Mouse (Mus musculus) midbrain, embryonic 14.5 days (tissue): ENCODE measurements around the gene Trib2. TPM values are rescaled to one million over a fixed set of nuclear protein-coding genes. Genes with fewer than 3 reads are reported as not detected.

Experiments used
- ATAC-seq: fragments of 200-750 bp; cut with Nextera tagmentation; 2 replicates; pipeline ENCODE4 v1.8.0; 2017; ENCODE audit warnings: moderate number of reproducible peaks, moderate library complexity; ENCODE audit not compliant: low FRiP score, low TSS enrichment
- DNase-seq: peaks from one replicate; pipeline ENCODE4 v3.0.0-alpha.2; 2015
- H3K27ac ChIP-seq: fragments of 300-500 bp; sonication (generic); replicated peaks from 2 replicates; pipeline ENCODE4 v1.5.1; 2014; ENCODE audit warnings: mild to moderate bottlenecking, low read depth, low read length, moderate library complexity
- H3K27me3 ChIP-seq: fragments of 300-500 bp; sonication (generic); 2 replicates; pipeline ENCODE4 v1.6.1; 2014; ENCODE audit warnings: low read length, control low read depth, mixed read lengths; ENCODE audit not compliant: control insufficient read depth, insufficient read depth
- H3K36me3 ChIP-seq: fragments of 300-500 bp; sonication (generic); 2 replicates; pipeline ENCODE4 v1.6.1; 2014; ENCODE audit warnings: low read length, control low read depth; ENCODE audit not compliant: control insufficient read depth, insufficient read depth
- H3K4me1 ChIP-seq: fragments of 300-500 bp; sonication (generic); 2 replicates; pipeline ENCODE4 v1.6.1; 2014; ENCODE audit warnings: mild to moderate bottlenecking, antibody characterized with exemption, low read length, control low read depth; ENCODE audit not compliant: control insufficient read depth, insufficient read depth
- H3K4me2 ChIP-seq: fragments of 300-500 bp; sonication (generic); 2 replicates; pipeline ENCODE4 v1.6.1; 2014; ENCODE audit warnings: mild to moderate bottlenecking, low read length, moderate library complexity
- H3K4me3 ChIP-seq: fragments of 300-500 bp; sonication (generic); replicated peaks from 2 replicates; pipeline ENCODE4 v1.5.1; 2014; ENCODE audit warnings: low read depth, low read length
- H3K9ac ChIP-seq: fragments of 300-500 bp; sonication (generic); replicated peaks from 2 replicates; pipeline ENCODE4 v1.6.1; 2014; ENCODE audit warnings: mild to moderate bottlenecking, low read length, moderate library complexity
- H3K9me3 ChIP-seq: fragments of 300-500 bp; sonication (generic); 2 replicates; pipeline ENCODE4 v1.6.1; 2016; ENCODE audit warnings: low read length, control low read depth, mixed read lengths; ENCODE audit not compliant: control insufficient read depth
- WGBS: fragments of 180-500 bp; shearing (Covaris S2); extraction: QIAGEN DNeasy Blood & Tissue Kit; methylation state at CpG from one replicate; pipeline ENCODE4 v1.1.7; 2014; 5-methylcytosine and 5-hydroxymethylcytosine counted together
- polyA plus RNA-seq: library from polyadenylated mRNA; unstranded; fragments of >200 nt; fragmentation: Nextera tagmentation; extraction: Ambion mirVana; gene quantifications from 2 replicates; pipeline ENCODE4 v1.2.1, GENCODE M21; 2014

Gene Trib2
- polyA plus RNA-seq, 1 experiment from 2014 or later, result 167 TPM

DNA sequence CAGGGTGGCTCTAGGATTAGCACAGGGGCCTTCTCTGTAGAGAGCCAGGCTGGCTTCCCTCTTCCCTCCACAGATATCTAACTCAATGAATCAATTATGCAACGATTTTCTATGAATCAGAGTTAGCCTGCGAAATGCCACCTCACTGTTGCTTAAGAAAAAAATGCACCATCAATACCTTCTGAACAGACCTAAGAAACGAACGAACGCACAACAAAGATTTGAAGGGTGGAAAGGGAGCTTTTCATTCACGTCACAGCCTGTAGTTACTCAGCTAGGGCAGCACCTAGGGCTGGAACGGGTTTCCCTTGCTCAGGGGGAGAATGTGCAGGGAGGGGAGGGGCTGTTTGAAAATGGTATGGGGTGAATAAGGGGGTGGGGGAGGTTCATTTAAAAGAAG lies 5.8 kb downstream of the Trib2 start:
- Histone ChIP-seq H3K9me3 (no peaks in the 10 kb centered on the region), H3K9ac (peak overlapping the region; percentile 99), H3K4me2 (peak overlapping the region; percentile 78), H3K27me3 (no peaks in the 10 kb centered on the region), H3K27ac (peak overlapping the region; percentile 98), H3K4me1 (peaks cover 29% of the 10 kb centered on the region), H3K36me3 (peaks cover 33% of the 10 kb centered on the region), H3K4me3 (peak overlapping the region; percentile 93)
- WGBS, result 9% methylated on average over 7 of the region's 7 CpGs
- DNase-seq (peak; percentile 38), ATAC-seq (no peak)

DNA sequence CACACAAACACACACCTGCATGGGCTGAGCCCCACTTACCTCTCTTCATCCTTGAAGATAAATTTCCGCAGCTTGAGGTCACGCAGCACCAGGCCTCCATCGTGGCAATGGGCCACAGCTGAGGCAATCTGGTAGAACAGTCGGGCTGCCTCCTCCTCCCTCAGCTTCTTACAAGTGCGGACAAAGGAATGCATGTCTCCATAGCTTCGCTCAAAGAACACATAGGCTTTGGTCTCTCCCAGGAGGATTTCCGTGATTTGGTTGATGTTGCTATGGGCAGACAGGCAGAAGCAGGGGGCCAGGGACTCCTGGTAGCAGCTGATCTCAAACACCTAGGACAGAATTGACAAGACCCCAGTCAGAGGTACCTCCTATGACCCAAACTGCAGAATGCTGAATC lies 7.1 kb downstream of the Trib2 start:
- WGBS, result 40% methylated on average over 7 of the region's 7 CpGs
- peak overlapping the region; percentile 78 for H3K4me2 ChIP-seq
- H3K4me1 ChIP-seq, result peaks cover 38% of the 10 kb centered on the region
- 0 out of 2 replicates have a peak overlapping the region, but pooled peaks have one; percentile 2 for H3K27ac ChIP-seq
- H3K27me3 ChIP-seq, result no peaks in the 10 kb centered on the region
- peak overlapping the region; percentile 40; the same call in 1 of the 2 replicates for H3K9ac ChIP-seq
- ATAC-seq, result no peak
- no peaks in the 10 kb centered on the region for H3K9me3 ChIP-seq
- peak; percentile 51 for DNase-seq
- peak overlapping the region; percentile 93 for H3K4me3 ChIP-seq
- H3K36me3 ChIP-seq, result peaks cover 46% of the 10 kb centered on the region

DNA sequence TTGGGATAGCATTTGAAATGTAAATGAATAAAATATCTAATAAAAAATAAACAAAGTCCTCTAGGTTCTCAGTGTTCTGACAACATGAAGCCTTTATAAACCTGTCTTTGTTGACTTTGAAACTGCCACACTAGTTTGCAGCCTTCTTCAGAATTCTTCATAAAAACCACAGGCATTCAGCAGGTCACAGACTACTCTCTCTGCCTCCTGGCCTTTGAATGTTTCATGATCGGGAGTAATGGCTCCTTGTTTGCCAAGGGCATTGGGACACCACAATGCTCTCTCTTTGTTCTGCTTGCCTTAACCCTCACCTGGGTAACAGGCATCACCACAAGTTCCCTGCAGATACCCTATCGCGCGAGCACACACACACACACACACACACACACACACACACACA lies 7.5 kb downstream of the Trib2 start:
- ATAC-seq, result no peak
- Histone ChIP-seq H3K4me1 (peaks cover 41% of the 10 kb centered on the region), H3K27ac (0 out of 2 replicates have a peak overlapping the region, but pooled peaks have one; percentile 2), H3K4me3 (peak overlapping the region; percentile 93), H3K36me3 (peaks cover 50% of the 10 kb centered on the region), H3K9ac (peak overlapping the region; percentile 40; the same call in 1 of the 2 replicates), H3K27me3 (no peaks in the 10 kb centered on the region), H3K4me2 (peak overlapping the region; percentile 78), H3K9me3 (no peaks in the 10 kb centered on the region)
- WGBS, result 87% methylated on average over 4 of the region's 4 CpGs
- no peak for DNase-seq

DNA sequence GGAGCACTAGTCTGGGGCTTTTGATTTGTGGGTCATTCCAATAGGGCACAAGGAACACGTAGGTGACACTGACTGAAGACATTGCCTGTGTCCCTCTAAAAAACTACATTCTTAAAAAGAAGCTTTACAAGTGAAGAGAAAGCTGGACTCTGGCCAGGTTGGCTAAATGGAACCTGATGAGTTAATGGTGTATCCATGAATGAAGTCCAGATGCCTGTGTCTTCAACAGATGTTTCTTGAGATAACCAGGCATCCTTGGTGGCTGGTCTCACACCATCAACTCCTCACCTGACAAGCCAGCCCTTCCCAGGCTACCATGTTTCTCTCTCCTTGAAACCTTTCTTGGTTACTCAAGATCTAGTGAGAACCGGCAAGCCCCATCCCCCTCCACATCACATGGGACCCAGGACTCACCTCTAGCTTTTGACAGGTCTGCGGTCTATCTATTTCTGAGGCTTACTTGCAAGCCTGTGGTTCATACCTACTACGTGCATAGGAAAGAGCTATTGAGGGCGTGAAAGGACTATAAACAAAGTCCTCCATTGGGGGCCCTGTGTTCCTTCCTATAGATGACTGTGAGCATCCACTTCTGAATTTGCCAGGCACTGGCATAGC lies 8.4 kb downstream of the Trib2 start:
- Histone ChIP-seq H3K27me3 (no peaks in the 10 kb centered on the region), H3K4me2 (no peak overlapping the region), H3K4me3 (no peak overlapping the region), H3K9ac (no peak overlapping the region), H3K36me3 (peaks cover 59% of the 10 kb centered on the region), H3K27ac (no peak overlapping the region), H3K4me1 (peaks cover 49% of the 10 kb centered on the region), H3K9me3 (no peaks in the 10 kb centered on the region)
- DNase-seq (no peak), ATAC-seq (no peak)
- WGBS, result 96% methylated on average over 5 of the region's 5 CpGs

DNA sequence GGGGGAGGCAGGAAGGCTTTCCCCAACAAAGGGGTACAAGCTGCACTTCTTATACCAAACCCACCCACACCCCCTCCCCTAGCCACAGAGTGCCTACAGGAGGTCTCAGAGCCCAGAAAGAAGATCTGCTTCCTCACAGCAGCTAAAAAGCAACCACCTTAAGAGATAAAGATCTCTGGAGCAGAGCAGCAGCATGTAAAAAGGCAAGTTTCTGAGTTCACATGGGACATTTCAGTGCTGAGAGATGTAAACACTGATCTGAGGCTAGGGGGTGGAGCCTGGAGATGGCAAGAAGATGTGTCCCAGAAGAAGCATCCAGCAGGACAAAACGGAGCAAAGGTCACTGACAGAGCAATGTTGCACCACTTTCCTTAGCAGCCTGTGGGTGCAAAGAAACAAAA lies 11.8 kb downstream of the Trib2 start:
- Histone ChIP-seq H3K27me3 (no peaks in the 10 kb centered on the region), H3K9ac (no peak overlapping the region), H3K4me2 (no peak overlapping the region), H3K27ac (no peak overlapping the region), H3K4me1 (peaks cover 60% of the 10 kb centered on the region), H3K36me3 (peaks cover 90% of the 10 kb centered on the region), H3K4me3 (no peak overlapping the region), H3K9me3 (no peaks in the 10 kb centered on the region)
- DNase-seq, result no peak
- no peak for ATAC-seq
- WGBS, result 65% methylated on average over 1 of the region's 1 CpGs

DNA sequence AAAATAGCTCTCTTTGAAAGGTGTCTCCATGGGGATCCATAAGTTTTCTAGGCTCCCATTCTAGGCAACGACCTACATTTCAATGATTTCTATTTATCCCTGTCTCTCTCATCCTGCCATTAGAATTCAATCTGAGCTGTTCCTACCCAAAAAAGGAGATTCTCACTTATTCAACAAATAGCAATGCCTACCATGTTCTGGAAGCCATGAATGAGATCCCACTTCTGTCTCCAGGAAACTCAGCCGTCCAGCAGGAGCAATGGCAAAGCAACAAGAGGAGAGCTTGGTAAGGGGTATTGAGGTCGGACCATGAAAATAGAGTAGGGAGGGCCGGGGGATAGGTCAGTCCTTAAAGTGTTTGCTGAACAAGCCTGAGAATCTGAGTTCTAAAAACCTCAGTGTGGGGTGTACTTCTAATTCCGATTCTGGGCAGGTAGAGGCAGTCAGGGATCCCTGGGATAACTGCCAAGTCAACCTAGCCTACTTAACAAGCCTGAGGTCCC lies 12.7 kb downstream of the Trib2 start:
- Histone ChIP-seq H3K27ac (no peak overlapping the region), H3K27me3 (no peaks in the 10 kb centered on the region), H3K9me3 (no peaks in the 10 kb centered on the region), H3K4me3 (no peak overlapping the region), H3K36me3 (peaks cover 91% of the 10 kb centered on the region), H3K4me2 (0 out of 2 replicates have a peak overlapping the region, but pooled peaks have one; percentile 7), H3K4me1 (peaks cover 52% of the 10 kb centered on the region), H3K9ac (no peak overlapping the region)
- no peak for ATAC-seq
- no peak for DNase-seq
- 85% methylated on average over 5 of the region's 5 CpGs for WGBS

DNA sequence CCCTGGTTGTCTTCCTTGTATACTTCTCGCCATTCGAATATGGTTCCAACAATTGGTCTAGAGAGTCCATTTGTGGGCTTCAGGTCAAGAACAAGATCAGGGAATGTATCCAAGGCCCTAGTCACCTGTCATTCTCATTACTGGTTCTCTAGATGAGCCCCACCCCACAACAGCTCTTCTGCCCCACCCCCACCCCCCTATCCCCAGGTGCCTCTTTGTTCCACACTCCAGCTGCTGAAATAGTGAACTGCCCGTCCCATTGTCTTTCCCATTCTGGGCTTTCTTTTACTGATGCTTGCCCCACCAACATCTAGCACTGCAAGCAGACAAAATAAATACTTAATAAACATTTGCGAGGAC lies 15.2 kb downstream of the Trib2 start:
- H3K4me1 ChIP-seq, result peaks cover 46% of the 10 kb centered on the region

DNA sequence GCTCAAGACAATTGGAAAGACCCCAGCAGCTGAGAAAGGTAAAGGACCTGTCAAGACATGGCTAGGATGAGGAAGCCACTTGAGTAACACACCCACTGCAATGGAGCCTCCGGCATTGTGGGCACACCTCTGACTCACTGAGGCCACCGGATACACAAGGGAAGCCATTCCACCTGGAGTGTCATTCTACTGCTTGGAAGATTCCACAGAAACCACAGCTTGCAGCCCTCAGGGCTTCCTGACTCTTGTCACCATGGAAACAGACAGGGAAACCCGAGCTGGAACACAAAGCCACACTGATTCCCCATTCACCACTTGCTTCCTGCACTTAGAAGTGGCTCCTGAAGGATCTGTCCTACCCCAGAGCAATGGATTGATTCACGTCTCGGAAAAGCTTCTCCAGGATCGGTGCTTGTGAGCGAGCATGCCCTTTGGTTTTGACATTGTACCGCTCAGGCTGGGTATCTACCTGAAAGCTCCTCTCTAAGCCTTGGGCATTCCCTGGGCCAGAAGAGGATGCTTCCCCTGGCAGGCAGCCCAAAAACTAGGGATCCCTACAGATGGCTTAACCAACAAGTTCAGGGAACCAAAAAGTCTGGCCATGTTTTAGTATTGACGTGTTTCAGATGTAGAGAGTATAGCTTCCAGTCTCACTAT lies 15.7 kb downstream of the Trib2 start:
- no peak overlapping the region for H3K9ac ChIP-seq
- DNase-seq, result peak; percentile 73
- H3K36me3 ChIP-seq, result peaks cover 95% of the 10 kb centered on the region

More for the DNA sequence above, 15.2 kb downstream of the Trib2 start:
- H3K27me3 ChIP-seq, result no peaks in the 10 kb centered on the region
- H3K4me3 ChIP-seq, result no peak overlapping the region
- no peak overlapping the region for H3K4me2 ChIP-seq
- 90% methylated on average over 4 of the region's 4 CpGs for WGBS
- no peaks in the 10 kb centered on the region for H3K9me3 ChIP-seq
- H3K36me3 ChIP-seq, result peaks cover 95% of the 10 kb centered on the region
- H3K9ac ChIP-seq, result no peak overlapping the region
- no peak overlapping the region for H3K27ac ChIP-seq
- no peak for ATAC-seq
- no peak for DNase-seq

More for the DNA sequence above, 15.7 kb downstream of the Trib2 start:
- no peak overlapping the region for H3K4me2 ChIP-seq
- H3K27me3 ChIP-seq, result no peaks in the 10 kb centered on the region
- 56% methylated on average over 9 of the region's 9 CpGs for WGBS
- peak overlapping the region; percentile 50; the same call in 1 of the 2 replicates for H3K27ac ChIP-seq
- no peaks in the 10 kb centered on the region for H3K9me3 ChIP-seq
- peaks cover 46% of the 10 kb centered on the region for H3K4me1 ChIP-seq
- H3K4me3 ChIP-seq, result no peak overlapping the region
- ATAC-seq, result no peak
